Mouse (Mus musculus) 3T3-L1 (cell line): ENCODE results near the gene Alk.
A peak's percentile ranks its signal among the peaks of the same experiment; 100 is the strongest.

Source experiments
- DNase-seq: peaks from one replicate; pipeline ENCODE4 v3.0.0-alpha.2; 2015; ENCODE audit warnings: low read depth, low spot score

The Alk gene

GRCm38 (mm10) chr17:71874795-71875194 is 729.6 kb downstream of the Alk start:
- DNase-seq = no peak

GRCm38 (mm10) chr17:71874077-71874476 is 730.4 kb downstream of the Alk start:
- DNase-seq = peak; percentile 61

GRCm38 (mm10) chr17:71872976-71873375 is 731.5 kb downstream of the Alk start:
- DNase-seq = peak; percentile 47

- DNase-seq = no peak
These were observed 732.4 kb downstream of the Alk start for GRCm38 (mm10) chr17:71871981-71872380.

- no peak for DNase-seq
These were observed 733.8 kb downstream of the Alk start for GRCm38 (mm10) chr17:71870641-71871040.

- DNase-seq = no peak
These were observed 734.2 kb downstream of the Alk start for GRCm38 (mm10) chr17:71870232-71870621.

- DNase-seq = no peak
These were observed 734.8 kb downstream of the Alk start for GRCm38 (mm10) chr17:71869372-71870231.

- DNase-seq = no peak
These were observed 735.6 kb downstream of the Alk start for GRCm38 (mm10) chr17:71868828-71869227.

- DNase-seq = no peak
These were observed 736.5 kb downstream of the Alk start for GRCm38 (mm10) chr17:71867892-71868291.

- DNase-seq = no peak
These were observed 739.0 kb downstream of the Alk start for GRCm38 (mm10) chr17:71865437-71865836.

- DNase-seq = no peak
These were observed 740.4 kb downstream of the Alk start for GRCm38 (mm10) chr17:71864039-71864438.

- DNase-seq = no peak
These were observed 741.5 kb downstream of the Alk start for GRCm38 (mm10) chr17:71862895-71863294.

- DNase-seq = no peak
These were observed 742.2 kb downstream of the Alk start for GRCm38 (mm10) chr17:71862184-71862583.

GRCm38 (mm10) chr17:71831960-71832359 is 772.5 kb downstream of the Alk start:
- peak; percentile 17 for DNase-seq

GRCm38 (mm10) chr17:71828647-71829414 is 775.6 kb downstream of the Alk start:
- no peak for DNase-seq

GRCm38 (mm10) chr17:71827627-71828026 is 776.8 kb downstream of the Alk start:
- DNase-seq = no peak

GRCm38 (mm10) chr17:71826603-71827002 is 777.8 kb downstream of the Alk start:
- DNase-seq = peak; percentile 44

GRCm38 (mm10) chr17:71823622-71824306 is 780.7 kb downstream of the Alk start:
- DNase-seq = no peak
